Mouse (Mus musculus) neural tube, embryonic 13.5 days (tissue): ENCODE results near the gene Nr4a3. TPM values are rescaled to one million over a fixed set of nuclear protein-coding genes. Genes with fewer than 3 reads are reported as not detected.

Source experiments
- ATAC-seq: fragments of 200-750 bp; cut with Nextera tagmentation; 2 replicates; pipeline ENCODE4 v1.8.0; 2017; ENCODE audit warnings: low read depth, mild to moderate bottlenecking, moderate TSS enrichment, moderate library complexity
- H3K27ac ChIP-seq: fragments of 300-500 bp; sonication (generic); replicated peaks from 2 replicates; pipeline ENCODE4 v1.5.1; 2015; ENCODE audit warnings: moderate library complexity, mild to moderate bottlenecking, inconsistent platforms
- H3K27me3 ChIP-seq: fragments of 300-500 bp; sonication (generic); 2 replicates; pipeline ENCODE4 v1.6.1; 2015; ENCODE audit warnings: mild to moderate bottlenecking, inconsistent platforms
- H3K36me3 ChIP-seq: fragments of 300-500 bp; sonication (generic); 2 replicates; pipeline ENCODE4 v1.6.1; 2015; ENCODE audit warnings: mild to moderate bottlenecking, inconsistent platforms
- H3K4me1 ChIP-seq: fragments of 300-500 bp; sonication (generic); replicated peaks from 2 replicates; pipeline ENCODE4 v1.6.1; 2015; ENCODE audit warnings: inconsistent platforms
- H3K4me2 ChIP-seq: fragments of 300-500 bp; sonication (generic); 2 replicates; pipeline ENCODE4 v1.6.1; 2015; ENCODE audit warnings: inconsistent platforms, mild to moderate bottlenecking, moderate library complexity
- H3K4me3 ChIP-seq: fragments of 300-500 bp; sonication (generic); 2 replicates; pipeline ENCODE4 v1.5.1; 2015; ENCODE audit warnings: mild to moderate bottlenecking, inconsistent platforms
- H3K9ac ChIP-seq: fragments of 300-500 bp; sonication (generic); 2 replicates; pipeline ENCODE4 v1.6.1; 2015; ENCODE audit warnings: moderate library complexity, mild to moderate bottlenecking, inconsistent platforms
- H3K9me3 ChIP-seq: fragments of 300-500 bp; sonication (generic); 2 replicates; pipeline ENCODE4 v1.6.1; 2016; ENCODE audit warnings: inconsistent platforms
- WGBS: fragments of 180-500 bp; shearing (Covaris S2); methylation state at CpG from one replicate; pipeline ENCODE4 v1.1.7; 2015; 5-methylcytosine and 5-hydroxymethylcytosine counted together
- polyA plus RNA-seq: library from polyadenylated mRNA; unstranded; fragments of >200 nt; fragmentation: Nextera tagmentation; extraction: Ambion mirVana; gene quantifications from 2 replicates; pipeline ENCODE4 v1.2.1, GENCODE M21; 2015

The Nr4a3 gene
- polyA plus RNA-seq, 1 experiment from 2014 or later, result 0.91 TPM

DNA sequence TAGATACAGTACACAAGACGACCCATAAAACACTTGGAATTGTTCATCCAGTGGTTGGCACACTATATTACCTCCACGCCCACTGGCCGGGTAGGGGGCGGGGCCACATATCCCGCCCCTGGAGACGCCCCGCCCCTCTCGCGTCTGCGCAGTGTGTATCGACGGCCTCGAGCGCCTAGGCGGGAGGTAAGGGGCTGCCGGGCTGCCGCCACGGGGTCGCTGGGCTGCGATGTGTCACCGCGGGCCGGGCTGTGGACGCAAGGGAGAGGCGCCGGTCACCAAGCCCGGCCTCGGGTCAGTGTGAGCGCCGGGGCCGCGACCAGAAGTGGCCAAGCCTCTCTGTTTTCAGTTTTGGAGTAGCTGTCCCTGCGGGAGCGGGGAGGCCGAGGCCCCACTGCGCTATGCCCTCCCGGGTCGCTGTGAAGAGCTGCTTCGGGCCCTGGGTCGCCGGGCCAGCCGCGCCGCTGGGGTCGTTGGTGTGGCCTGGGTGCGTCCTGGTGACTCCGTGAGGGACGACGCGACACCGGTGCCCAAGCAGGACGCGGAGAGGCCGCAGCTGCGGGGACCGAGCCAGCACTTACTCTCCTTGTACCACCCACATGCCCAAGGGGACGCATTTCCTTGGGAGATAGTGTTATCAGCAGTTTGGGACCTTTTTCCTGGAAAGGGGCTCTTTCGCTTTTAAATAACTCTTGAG, 80.0 kb downstream of the Nr4a3 start, which contains the start of gene Stx17:
TSS of gene Stx17 (plus strand) at position 143 of the 697 bp plus-strand sequence.
- no peaks in the 10 kb centered on the region for H3K9me3 ChIP-seq
- 1% methylated on average over 58 of the region's 58 CpGs for WGBS
- H3K27me3 ChIP-seq, result peaks cover 4% of the 10 kb centered on the region; the same call in 1 of the 2 replicates
- 0 out of 2 replicates have a peak within 1 kb of the TSS, but pooled peaks have one; percentile 28 for H3K27ac ChIP-seq
- no peaks in the 10 kb centered on the region for H3K36me3 ChIP-seq
- peak; percentile 100 for ATAC-seq
- peak within 1 kb of the TSS; percentile 84 for H3K4me3 ChIP-seq
- H3K4me2 ChIP-seq, result peak within 1 kb of the TSS; percentile 81
- H3K9ac ChIP-seq, result peak within 1 kb of the TSS; percentile 89
- H3K4me1 ChIP-seq, result peaks cover 8% of the 10 kb centered on the region

DNA sequence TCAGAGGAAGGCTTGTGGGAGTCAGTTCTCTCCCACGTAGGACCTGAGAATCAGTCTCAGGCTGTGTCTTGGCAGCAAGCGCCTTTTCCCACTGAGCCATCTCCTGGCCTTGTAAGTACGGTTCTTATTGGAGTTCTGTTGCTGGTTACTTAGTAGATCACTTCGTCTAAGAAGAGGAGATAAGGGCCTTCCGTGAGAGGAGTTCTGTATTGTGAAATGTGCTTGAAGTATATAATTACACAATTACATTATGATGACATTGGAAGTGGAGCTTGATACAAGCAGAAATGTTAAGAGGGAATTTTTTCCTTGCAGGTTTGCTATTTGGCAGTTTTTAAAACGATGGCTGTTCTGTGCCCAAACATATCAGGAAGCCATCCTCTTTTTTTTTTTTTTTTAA, 85.4 kb downstream of the Nr4a3 start:
- Histone ChIP-seq H3K4me3 (no peak overlapping the region), H3K27ac (no peak overlapping the region), H3K27me3 (no peaks in the 10 kb centered on the region), H3K4me1 (peaks cover 6% of the 10 kb centered on the region), H3K4me2 (no peak overlapping the region), H3K9ac (no peak overlapping the region), H3K9me3 (no peaks in the 10 kb centered on the region), H3K36me3 (peaks cover 8% of the 10 kb centered on the region; the same call in 1 of the 2 replicates)
- no peak for ATAC-seq
- WGBS, result 90% methylated on average over 6 of the region's 6 CpGs

DNA sequence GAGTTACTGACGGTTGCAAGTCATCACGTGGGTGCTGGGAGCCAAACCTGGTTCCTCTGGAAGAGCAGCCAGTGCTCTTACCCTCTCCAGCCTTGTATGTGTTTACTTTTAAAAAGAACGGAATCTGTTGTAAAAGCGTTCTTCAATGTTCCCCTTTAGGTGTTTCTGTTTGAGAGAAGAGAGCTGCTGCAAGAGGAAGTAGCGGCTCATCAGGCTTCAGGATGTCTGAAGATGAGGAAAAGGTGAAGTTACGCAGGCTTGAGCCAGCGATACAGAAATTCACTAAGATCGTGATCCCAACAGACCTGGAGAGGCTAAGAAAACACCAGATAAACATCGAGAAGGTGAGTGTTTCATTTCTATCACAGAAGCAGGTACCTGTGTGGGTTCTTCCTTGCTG, 86.7 kb downstream of the Nr4a3 start:
- Histone ChIP-seq H3K4me3 (no peak overlapping the region), H3K27me3 (no peaks in the 10 kb centered on the region), H3K4me1 (no peaks in the 10 kb centered on the region), H3K27ac (no peak overlapping the region), H3K9ac (no peak overlapping the region), H3K9me3 (no peaks in the 10 kb centered on the region), H3K36me3 (peaks cover 8% of the 10 kb centered on the region; the same call in 1 of the 2 replicates), H3K4me2 (no peak overlapping the region)
- 93% methylated on average over 9 of the region's 9 CpGs for WGBS
- ATAC-seq, result no peak

DNA sequence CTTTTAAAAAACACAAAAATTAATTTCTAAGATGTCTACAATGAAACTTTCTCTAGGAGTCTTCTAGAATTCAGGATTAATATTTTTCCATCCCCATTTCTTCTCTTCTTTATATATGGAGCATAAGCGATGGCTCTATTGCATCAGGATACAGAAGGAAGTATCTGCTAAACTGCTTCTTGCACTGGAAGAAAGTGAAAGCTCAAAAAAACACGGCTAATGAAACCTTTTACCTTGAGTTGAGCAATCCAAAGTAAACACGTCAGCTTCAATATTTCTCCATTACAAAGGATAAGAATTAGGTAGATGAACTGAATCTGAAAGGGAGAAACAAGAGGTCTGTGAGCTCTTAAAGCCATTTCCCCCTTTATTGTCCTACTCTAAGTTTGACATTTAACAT, 87.8 kb downstream of the Nr4a3 start:
- H3K9ac ChIP-seq, result no peak overlapping the region
- 90% methylated on average over 3 of the region's 3 CpGs for WGBS

More for the DNA sequence above, 87.8 kb downstream of the Nr4a3 start:
- no peak overlapping the region for H3K27ac ChIP-seq
- ATAC-seq, result no peak
- H3K4me3 ChIP-seq, result no peak overlapping the region
- no peaks in the 10 kb centered on the region for H3K27me3 ChIP-seq
- no peaks in the 10 kb centered on the region for H3K4me1 ChIP-seq
- H3K36me3 ChIP-seq, result peaks cover 8% of the 10 kb centered on the region; the same call in 1 of the 2 replicates
- H3K4me2 ChIP-seq, result no peak overlapping the region
- no peaks in the 10 kb centered on the region for H3K9me3 ChIP-seq

Other genes starting within 250 kb of the Nr4a3 start
- 15.7 and 16.3 TPM in 2 replicates for gene Stx17, start 79.8 kb downstream of the Nr4a3 start, polyA plus RNA-seq
- gene Erp44, start 234.4 kb downstream of the Nr4a3 start, polyA plus RNA-seq, result 68.3 and 72.4 TPM in 2 replicates
- gene Invs, start 234.6 kb downstream of the Nr4a3 start, polyA plus RNA-seq, result 7.4 and 7.7 TPM in 2 replicates